Mouse (Mus musculus) CD4-positive, CD25-positive, alpha-beta regulatory T cell, adult 2 months (primary cell): ENCODE data around the gene Gga1.

Experiments used
- DNase-seq: peaks from one replicate; pipeline ENCODE4 v3.0.0-alpha.2; 2012; ENCODE audit warnings: low read depth, low spot score

The Gga1 gene

DNA sequence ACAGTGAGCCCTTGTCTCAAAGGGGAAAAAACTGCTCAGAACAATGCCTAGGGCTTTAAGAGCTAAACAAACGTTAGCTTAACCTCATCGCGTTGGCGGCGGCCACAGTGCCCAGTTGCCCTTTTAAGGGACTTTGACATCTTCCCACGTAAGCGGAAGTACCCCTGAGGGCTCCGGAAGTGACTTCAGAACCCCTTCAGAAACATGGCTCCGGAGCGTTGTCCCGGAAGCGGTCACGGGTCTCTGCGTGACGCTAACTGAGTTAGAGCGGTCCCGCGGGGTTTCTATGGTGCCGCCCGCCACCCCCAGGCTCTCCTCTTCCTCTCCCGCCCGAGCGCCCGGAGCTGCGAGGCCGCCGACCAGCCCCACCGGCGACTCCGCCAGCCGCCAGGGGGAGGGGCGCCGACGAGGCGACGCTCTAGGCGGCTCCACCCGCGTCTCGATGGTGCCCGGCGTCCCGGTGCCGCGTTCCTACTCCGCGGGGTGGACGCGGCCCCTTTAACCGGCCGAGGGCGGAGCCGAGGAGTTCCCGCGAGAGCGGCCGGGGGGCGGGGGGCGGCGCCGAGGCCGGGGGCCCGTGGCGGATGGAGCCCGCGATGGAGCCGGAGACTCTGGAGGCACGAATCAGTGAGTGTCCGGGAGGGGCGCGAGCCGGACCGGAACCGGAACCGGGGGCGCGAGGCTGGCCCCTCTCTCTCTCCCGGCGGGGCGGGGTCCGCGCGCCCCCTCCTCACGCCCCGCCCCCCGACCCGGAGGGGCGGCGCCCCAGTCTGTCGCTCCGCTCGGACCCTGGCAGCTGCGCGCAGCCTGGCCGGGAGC lies at the start of gene Gga1:
Gga1 (plus strand) TSS at position 200 of the 819 bp plus-strand sequence.
- DNase-seq: peak; percentile 97

DNA sequence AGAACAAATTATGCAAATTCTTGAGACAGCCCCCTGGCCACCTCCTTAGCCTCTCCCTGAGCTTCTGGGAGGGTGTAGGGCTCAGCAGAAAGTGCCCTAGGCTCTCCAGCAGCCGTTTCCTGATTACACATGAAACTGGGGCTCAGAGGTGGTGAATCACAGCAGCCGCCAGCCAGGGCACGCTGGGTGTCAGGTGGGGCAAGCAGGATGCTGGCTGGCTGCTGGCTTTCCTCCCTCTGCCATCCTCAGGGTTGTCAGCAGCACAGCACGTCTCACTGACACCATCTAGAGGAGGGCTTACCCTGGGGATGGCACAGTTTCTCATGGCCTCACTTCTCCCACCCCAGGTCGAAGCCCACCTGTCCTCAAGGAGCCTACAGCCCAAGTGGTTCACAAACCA lies 48.7 kb upstream of the Gga1 start:
- DNase-seq: peak; percentile 75

DNA sequence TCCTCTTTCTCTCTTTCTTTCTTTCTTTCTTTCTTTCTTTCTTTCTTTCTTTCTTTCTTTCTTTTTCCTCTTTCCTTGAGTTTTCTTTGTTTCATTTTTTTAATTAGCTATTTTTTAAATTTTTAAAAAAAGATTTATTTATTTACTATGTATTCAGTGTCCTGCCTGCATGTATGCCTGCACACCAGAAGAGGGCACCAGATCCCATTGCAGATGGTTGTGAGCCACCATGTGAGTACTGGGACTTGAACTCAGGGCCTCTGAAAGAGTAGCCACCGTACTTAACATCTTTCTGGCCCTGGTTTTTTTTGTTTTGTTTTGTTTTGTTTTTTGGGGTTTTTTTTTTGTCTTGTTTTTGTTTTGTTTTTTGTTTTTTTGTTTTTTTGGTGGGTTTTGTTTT lies 47.4 kb upstream of the Gga1 start:
- DNase-seq: no peak

DNA sequence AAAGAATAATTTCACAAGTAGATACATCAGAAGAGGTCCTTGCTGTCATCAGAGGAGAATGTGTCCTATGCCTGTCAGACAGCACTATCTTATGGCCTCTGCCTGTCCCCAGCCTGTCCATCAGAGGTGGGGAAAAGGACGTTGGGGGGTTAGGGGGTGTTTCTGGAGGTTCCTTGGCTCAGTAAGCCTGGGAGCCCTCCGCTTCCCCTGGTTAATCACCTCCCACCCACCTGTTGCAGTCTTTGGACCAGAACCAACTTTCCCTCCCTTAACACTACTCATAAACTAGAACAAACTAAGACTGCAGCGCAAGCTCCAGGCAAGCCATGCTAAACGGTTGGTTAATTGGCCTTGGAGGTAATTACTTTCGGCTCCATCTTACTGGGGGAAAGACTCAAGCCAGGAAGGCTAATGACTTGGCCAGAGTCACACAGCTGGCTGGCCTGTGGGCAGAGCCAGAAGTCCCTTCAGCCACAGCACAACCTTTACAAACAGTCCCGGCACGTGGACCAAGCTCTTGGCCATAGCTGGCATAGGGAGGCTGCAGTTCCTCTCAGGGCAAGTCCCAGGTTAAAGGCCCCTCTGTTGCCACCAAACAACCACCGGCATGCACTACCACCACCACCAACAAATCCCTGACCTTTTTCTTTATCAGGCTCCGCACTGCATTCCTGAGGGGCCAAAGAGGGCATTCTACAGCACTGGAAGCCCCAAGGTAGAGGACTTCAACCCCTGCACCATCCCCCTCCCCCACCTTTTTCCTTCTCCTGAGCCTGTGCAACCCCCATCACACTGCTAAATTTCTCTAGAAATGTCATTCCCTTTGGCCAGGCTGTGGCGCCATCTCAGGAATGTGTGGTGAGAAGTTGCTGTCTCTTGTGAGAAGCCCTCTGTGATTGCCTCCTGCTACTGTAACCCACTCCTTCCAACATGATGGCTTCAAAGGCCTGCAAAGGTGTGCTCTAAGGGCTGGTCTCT lies 46.0 kb upstream of the Gga1 start:
- no peak for DNase-seq

DNA sequence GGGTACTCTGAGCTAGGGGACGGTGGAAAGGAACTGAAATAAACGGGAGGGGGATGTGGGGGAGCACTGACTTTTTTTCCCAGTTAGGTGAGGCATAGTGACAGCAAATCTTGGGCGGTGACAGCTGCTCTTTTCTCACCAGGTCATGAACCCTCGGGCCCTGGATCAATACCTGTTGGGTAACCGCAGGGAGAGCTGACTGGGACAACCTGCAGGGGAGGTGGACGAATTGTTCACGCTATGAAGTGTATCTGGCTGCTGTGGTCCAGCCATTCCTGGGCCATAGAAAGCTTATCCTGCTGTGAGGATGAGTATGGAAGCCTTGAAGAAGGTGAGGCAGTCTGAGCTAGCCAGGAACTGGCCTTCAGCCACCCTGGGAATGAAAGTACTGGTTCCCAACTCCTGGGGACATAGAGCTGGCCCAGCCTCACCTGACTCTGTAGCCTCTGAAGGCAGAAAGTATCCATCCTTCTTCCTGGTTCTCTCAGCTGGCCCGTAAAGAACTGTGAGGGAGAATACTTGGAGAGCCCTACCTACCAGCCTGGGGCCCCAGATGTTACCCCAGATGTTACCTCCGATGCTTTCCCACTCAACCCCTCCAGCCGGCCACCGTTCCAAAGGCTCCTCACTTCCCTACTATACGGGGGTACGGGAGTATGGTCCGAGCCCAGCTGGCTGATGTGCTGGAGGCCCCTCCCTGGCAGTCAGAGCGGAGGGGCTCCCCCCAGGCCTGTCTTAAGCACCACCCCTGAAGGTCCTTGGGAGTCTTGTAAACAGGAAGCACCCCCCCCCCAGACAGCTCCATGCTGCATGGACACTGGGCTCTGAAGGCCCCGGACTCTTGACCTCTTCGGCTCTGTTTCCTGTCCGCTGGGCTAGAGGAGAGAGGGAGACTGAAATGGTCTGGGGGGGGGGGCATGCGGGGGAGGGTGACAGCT lies 45.0 kb upstream of the Gga1 start:
- DNase-seq: no peak

DNA sequence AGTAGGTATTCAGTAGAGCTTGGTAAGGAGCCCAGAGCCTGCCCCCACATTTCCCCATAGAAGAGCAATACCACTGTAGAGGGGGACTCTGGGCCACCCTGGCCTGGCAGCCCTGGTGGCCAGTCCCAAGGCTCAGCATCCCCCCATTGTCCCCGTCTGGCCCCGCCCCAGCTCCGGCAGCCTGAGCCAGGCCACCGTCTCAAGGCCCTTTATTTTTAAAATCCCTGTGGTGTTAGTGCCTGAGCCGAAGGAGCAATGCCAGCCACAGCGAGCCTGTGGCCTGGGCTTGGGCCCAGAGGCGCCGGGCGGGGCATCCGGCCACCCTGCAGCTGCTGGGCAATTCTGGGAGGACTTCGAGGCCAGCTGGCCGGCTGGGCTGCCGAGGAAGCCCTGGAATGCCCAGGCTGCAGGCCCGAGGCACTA lies 44.3 kb upstream of the Gga1 start:
- DNase-seq: no peak

DNA sequence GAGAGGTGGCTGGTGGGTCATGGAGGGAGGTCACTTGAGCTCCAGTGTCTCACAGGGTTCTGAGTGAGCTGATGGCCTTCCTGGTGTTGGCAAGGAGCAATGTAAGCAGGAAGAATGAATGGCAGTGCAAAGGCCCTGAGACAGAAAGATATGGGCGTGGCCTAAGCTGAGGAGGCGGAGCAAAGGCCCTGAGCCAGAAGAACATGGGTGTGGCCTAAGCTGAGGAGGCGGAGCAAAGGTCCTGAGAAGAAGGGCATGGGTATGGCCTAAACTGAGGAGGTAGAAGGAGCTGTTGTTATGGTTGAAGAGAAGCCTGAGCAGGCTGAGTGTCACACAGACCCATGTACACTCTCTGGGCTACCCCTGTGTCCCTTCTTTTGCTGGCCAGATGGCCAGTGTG lies 43.4 kb upstream of the Gga1 start:
- DNase-seq: peak; percentile 42

DNA sequence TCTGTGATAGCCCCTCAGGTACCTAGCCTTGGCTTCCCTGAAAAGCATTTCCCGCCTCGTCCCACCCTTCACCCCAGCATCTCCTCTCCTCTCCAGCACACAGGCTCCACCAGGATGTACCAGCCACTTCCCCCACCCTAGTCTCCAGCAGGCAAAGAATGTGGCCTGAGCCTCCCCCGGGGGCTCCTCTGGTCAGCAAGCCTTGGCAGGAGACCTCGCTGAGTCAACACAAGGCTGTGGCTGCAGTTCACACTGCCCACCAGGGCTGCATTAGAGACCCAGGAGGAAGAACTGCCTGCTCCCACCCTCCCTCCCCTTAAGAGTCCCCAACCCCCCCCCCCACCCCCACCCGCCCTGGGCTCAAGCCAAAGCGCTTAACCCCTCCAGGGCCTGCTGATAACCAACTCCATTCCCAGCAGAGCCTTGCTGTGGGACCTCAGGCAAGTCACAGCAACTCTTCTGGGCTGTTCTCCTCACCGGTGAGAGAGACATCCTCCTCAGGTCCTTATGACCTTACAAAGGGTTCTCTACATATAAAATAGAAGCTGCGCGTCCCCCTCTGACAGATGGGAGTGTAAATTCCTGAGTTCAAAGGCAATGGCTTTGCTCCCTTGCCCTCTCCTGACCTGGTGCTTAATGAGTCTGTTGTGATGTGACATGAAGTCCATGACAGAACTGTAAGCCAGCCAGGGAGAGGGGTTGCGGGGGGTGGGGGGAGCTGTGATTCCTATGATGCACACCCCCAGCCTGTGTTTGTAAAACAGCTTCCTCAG lies 42.6 kb upstream of the Gga1 start:
- DNase-seq: no peak

DNA sequence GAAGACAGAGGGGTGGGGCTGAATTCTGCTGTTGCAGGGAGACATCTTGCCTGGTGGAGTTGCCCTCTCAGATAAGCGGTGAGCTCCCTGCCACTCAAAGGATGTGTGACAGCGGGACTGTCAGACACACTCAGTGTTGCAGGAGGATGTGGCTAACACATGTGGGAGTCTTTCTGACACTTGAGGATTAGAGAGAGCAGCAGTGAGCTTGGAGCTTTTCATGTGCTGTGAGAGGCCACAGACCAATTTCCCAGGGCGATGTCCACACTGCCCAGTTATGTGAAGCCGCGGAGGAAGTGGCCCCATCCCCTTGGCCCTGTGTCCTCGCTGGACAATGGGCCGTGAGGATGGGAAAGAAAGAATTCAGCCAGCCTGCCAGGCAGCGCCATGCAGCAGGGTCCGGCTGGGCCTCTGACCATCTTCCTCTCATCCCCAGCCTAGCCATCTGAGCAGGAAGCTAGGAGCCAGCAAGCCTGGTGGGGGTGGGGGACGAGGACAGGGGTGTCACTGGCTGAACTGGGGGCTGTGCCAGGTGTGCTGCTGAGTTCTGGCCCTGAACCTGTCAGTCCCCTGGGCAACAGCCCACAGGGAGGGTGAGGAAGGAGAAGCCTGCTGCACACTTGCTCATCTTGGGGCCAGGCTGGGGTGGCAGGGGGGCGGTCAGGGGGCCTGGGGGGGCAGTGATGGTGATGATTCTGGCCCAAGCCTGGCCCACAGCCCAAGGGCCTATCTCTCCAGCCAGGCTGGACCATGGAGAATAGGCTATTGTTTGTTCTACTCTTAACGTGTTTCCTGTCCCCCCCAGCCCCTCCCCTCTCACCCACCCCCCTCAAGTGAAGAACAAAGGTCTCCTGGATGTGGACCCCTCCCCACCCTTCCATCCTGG lies 41.5 kb upstream of the Gga1 start:
- DNase-seq: peak; percentile 70

DNA sequence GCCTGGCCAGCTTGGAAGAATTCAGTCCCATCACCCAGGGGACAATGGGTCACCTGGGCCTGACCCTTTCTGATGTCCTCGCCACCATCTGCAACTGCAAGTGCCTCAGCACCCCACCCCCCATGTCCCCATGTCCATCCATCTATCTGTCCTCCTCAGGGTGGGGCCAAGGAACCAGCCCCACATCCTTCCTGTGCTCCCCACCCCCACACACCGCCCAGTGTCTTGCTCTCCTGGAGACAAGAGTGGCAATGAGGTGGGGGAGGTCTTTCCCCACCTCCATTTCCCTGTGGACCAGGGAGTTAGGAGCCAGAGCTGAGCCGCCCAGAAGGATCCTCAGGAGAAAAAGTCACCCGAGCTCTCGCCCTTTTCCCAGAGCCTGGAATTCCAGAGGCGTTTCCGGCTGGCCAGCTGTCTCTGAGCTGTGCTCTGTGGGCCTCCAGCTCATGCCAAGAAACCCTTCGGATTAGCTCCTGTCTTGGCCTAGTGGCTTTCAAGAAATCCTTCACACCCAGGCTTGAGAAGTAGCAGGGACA lies 40.8 kb upstream of the Gga1 start:
- no peak for DNase-seq

DNA sequence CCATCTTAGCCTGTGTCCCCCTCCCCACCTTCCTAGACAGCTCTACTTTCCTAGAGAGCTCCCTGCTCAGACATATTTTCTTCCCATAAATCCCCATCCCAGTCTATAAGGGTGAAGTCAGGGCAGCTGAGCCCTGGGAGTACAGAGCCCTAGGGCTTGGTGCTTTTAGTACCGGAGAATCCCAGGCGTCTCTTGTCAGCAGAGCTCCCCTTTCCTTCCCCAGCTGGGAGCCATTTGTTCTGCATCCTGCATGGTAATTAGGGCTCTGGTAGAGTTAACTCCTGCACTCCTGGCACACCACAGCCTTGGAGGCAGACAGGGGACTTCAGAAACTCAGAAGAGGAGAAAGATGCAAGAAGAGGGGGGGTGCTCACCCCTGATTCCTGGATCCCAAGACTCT lies 37.2 kb upstream of the Gga1 start:
- DNase-seq: no peak

DNA sequence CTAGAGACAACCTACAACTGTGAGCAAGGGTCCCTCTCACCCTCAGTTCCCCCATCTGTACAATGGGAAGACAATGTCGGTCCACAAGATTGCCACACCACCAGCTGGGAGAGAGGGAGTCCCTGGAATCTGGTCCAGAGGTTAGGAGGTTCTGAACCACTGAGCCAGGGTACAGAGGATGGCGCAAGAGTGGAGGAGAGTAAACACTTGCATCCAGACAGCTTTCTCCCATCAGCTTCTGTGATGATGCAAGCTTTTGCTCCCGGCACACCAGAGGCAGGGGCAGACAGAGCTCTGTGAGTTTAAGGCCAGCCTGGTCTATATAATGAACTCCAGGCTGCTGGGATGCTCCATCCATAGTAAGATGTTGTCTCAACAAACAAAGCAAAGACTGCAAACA lies 36.7 kb upstream of the Gga1 start:
- no peak for DNase-seq

DNA sequence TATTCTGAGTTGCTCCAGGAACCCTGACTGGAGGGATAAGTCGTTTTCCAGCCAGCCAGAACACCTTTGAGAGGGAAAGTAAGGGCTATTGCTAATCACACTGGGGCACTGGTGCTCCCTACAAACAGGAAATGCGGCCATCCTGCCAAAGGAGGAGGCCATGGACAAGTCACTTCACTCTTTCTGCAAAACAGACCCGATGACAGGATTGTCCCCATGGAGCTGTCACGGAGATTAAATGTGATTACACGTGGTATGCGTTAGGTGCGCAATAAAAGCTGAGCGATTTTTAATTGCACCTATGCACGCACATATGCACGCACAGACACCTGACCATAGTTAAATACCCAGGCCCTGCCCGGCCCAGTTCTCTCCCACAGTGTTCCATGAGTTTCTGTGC lies 36.2 kb upstream of the Gga1 start:
- DNase-seq: no peak

DNA sequence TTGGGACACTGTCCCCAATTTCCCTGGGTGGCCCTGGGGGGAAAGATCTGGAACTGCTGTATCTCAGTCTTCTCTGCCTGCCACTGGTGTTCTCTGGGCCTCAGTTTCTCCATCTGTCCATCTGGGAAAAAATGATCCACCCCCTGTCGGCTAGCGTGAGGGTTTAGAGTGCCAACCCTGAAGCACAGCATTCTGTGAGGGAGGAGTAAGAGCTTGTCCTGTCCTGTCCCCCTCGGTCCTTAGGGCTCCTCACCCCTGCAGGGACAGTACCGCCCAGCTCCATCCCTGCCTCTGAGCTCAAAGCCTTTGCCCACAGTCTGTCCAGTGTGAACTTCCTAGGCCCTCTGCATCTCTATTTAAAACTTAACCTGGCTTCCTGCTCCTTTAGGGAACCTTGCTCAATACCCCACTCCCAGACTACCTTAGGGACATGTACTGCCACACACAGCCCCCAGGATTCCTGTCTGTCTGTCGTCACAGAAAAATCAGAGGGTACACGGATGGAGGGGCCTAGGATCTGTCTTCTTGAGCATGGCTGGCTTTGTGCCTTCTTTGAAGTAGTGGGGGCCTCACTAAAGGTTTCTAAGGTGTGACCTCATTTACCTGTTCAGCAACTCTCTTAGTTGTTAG lies 35.7 kb upstream of the Gga1 start:
- no peak for DNase-seq

DNA sequence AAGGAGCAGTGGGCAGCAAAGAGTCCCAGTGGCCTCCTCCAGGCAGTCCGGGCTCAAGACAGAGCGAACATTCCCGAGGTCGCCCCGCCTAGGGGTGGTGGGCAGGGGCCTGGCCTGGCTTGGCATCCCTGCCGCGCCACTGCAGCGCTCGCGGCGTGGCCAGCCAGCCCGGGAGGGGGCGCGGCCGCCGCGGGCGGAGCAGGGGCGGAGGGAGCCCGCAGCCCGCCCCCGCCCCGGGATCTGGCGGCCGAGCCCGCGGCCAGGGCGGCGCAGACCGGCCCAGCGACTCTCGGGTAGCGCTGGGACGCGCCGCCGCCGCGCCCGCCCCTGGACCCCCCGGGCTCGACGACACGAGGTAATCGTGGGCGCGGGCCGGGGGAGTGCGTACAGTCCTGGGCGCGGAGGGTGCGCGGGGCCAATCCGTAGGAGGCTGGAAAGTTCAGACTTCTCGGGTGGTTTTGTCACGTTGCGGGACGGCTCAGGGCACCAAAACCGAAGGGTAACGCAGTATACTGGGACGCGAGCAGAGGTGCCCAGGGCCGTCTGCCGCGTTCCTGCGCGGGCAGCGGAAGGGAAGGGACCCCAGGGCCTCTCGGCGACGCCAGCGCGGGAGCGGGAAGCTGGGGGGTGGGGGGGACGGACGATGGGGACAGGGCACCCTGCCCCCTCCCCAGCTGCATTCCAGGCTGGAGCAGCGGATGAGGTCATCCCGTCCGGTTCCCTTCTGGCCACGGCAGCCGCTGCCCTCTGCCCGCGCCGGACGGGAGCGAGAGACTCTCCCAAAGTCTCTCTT lies 34.4 kb upstream of the Gga1 start, which contains the start of gene Cdc42ep1:
Cdc42ep1 (plus strand) TSS at position 254 of the 793 bp plus-strand sequence.
- DNase-seq: peak; percentile 41

DNA sequence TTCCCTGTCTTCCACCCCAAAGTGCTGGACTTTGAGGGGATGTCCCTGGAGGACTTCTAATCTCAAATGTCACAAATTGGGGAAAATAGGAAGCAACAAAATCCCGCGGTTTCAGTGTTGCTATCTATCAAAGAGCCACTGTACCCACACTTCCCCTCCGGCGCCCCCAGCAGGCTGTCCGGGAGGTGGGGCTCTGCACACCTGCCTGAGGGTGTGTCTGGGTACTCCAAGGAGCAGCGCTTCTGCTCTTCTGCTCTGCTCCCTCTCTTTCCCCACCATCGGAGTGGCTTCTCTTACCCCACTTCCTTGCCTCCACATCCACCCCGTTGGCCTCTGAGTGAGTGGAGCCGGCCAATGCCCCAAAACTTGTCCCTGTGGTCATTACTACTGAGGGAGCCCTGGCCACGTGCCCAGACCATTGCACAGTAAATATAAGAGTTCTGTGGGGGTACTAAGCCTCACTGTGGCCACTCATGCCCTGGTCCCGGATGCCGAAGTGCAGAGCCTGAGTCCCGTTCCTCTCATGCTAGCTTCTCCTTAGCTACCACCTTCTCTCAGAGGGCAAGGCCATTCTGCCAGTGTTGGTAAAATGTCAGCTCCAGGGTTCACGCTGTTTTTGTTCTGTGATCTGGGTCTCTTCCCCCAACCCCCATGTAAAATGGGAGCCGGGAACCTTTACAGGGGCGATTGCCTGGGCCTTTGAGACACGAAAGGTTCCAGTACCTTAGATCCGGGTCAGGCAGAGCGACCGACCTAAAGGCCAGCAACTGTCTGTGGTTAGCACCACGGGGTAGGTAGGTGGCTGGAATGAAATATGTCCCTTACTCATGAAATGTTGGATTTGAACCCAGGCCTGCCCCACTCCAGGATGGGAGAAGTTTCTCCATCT lies 33.2 kb upstream of the Gga1 start:
- DNase-seq: peak; percentile 48

DNA sequence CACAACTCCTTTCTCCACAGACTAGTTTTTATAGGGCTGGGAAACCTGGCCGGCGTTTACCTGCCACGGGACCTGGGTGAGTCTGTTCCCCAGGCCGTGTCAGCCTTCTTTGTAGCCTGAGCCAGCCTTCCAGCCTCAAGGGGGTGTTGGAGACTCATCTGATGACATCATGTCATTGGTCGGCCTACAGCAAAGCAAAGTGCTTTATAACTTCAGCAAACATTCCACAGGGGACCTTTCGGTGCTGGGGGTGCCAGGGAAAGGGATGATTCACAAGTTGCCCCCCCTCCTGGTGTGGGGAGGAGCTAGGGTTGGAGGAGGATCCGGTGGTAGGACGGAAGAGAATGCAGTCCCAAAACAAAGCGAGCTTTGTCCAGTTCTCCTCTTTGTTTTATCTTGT lies 32.2 kb upstream of the Gga1 start:
- DNase-seq: no peak
